Mouse (Mus musculus) testis, adult 2 months (tissue): ENCODE data around the gene Usf2.
"Not testable (repeated sequence)": the region's sequence is repeated elsewhere in the genome, so short reads cannot be mapped to it uniquely, and the experiment has no call there.

Experiments
- CTCF ChIP-seq: fragments of 200-500 bp; IDR thresholded peaks from 2 replicates; pipeline ENCODE4 v1.5.1; 2012; ENCODE audit warnings: low read depth, mild to moderate bottlenecking, inconsistent platforms, low read length, moderate library complexity; ENCODE audit not compliant: control insufficient read depth, insufficient read depth, insufficient replicate concordance
- POLR2A ChIP-seq: fragments of 200-500 bp; IDR thresholded peaks from 2 replicates; pipeline ENCODE4 v1.6.1; 2012; ENCODE audit warnings: low read depth, mild to moderate bottlenecking, inconsistent platforms, low read length, moderate library complexity; ENCODE audit not compliant: control insufficient read depth

DNA sequence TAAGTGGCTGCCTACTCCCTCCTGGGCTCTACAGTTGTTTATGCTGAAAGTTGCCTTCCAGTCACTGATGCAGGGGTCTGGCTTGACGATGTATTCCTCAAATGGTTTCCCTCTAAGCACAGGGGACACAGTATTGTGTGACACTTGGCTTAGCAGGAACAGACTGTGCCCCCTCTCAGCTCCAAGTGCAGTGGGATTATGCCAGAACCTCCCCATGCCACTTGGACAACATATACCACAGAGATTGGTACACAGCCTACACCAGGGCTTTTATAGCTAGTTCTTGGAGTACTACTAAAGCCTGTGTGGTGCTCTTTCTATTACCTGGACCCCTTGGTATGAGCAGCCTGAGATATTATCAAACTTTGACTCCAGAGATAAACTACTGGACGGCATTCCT is 11.9 kb downstream of the Usf2 start:
- TF ChIP-seq POLR2A, CTCF: not testable (repeated sequence)
